Mouse (Mus musculus) thymus, postnatal 10 days (tissue): Measurements from ENCODE around the gene Bmp2k.
"Not testable (repeated sequence)": the region's sequence is repeated elsewhere in the genome, so short reads cannot be mapped to it uniquely, and the experiment has no call there.

Experiments used
- DNase-seq, 2 experiments: peaks; one replicate each; pipeline ENCODE4 v3.0.0; 2021; ENCODE audit warnings: low spot score in 2 of 2

Bmp2k gene

GRCm38 (mm10) chr5:97002336-97002735 is 4.8 kb downstream of the Bmp2k start:
- DNase-seq: no peak

- DNase-seq: no peak
Measured at GRCm38 (mm10) chr5:97002937-97003336, 5.4 kb downstream of the Bmp2k start.

GRCm38 (mm10) chr5:97004178-97005030 is 6.9 kb downstream of the Bmp2k start:
- DNase-seq: no peak

- DNase-seq: no peak
Measured at GRCm38 (mm10) chr5:97005891-97006290, 8.4 kb downstream of the Bmp2k start.

GRCm38 (mm10) chr5:97006929-97007328 is 9.4 kb downstream of the Bmp2k start:
- DNase-seq: no peak

- no peak for DNase-seq
Measured at GRCm38 (mm10) chr5:97007496-97007895, 10.0 kb downstream of the Bmp2k start.

- not testable (repeated sequence) for DNase-seq
Measured at GRCm38 (mm10) chr5:97009140-97009539, 11.7 kb downstream of the Bmp2k start.

GRCm38 (mm10) chr5:97009601-97010335 is 12.3 kb downstream of the Bmp2k start:
- DNase-seq: no peak

GRCm38 (mm10) chr5:97015781-97016508 is 18.5 kb downstream of the Bmp2k start:
- DNase-seq: no peak

- DNase-seq: no peak
Measured at GRCm38 (mm10) chr5:97016842-97017577, 19.5 kb downstream of the Bmp2k start.

GRCm38 (mm10) chr5:97022305-97023278 is 25.1 kb downstream of the Bmp2k start:
- no peak for DNase-seq

GRCm38 (mm10) chr5:97024834-97025233 is 27.3 kb downstream of the Bmp2k start:
- no peak for DNase-seq

- no peak for DNase-seq
Measured at GRCm38 (mm10) chr5:97025650-97026049, 28.2 kb downstream of the Bmp2k start.

- DNase-seq: no peak
Measured at GRCm38 (mm10) chr5:97028004-97028403, 30.5 kb downstream of the Bmp2k start.

GRCm38 (mm10) chr5:97028840-97029239 is 31.4 kb downstream of the Bmp2k start:
- DNase-seq: not testable (repeated sequence)

- DNase-seq: no peak
Measured at GRCm38 (mm10) chr5:97031771-97032170, 34.3 kb downstream of the Bmp2k start.

GRCm38 (mm10) chr5:97045260-97045659 is 47.8 kb downstream of the Bmp2k start:
- no peak for DNase-seq

GRCm38 (mm10) chr5:97046680-97047079 is 49.2 kb downstream of the Bmp2k start:
- DNase-seq: no peak

- DNase-seq: no peak
Measured at GRCm38 (mm10) chr5:97048905-97049304, 51.4 kb downstream of the Bmp2k start.

- DNase-seq: no peak
Measured at GRCm38 (mm10) chr5:97054166-97054565, 56.7 kb downstream of the Bmp2k start.
